Mouse (Mus musculus) layer of hippocampus, postnatal 14 days (tissue): ENCODE data around the gene Cela3a. TPM values are rescaled to one million over a fixed set of nuclear protein-coding genes. Genes with fewer than 3 reads are reported as not detected.

ENCODE experiments used
- DNase-seq, 2 experiments: peaks; one replicate each; pipeline ENCODE4 v3.0.0; 2021 to 2022; ENCODE audit warnings: low spot score in 2 of 2, mixed read lengths in 1 of 2
- total RNA-seq, 2 experiments: library from RNA; stranded (reverse); gene quantifications; 2 replicates each; pipeline ENCODE4 v1.2.3; 2021

Gene Cela3a
- total RNA-seq, 2 experiments from 2014 or later: not detected

GRCm38 (mm10) chr4:137375314-137376278, 34.0 kb downstream of the Cela3a start:
- no peak for DNase-seq

- no peak for DNase-seq
These were observed 35.9 kb downstream of the Cela3a start for GRCm38 (mm10) chr4:137373711-137374110.

GRCm38 (mm10) chr4:137371596-137372523, 37.7 kb downstream of the Cela3a start:
- DNase-seq: no peak

- DNase-seq: peak in 1 of 2 experiments; percentile 29
These were observed 39.4 kb downstream of the Cela3a start for GRCm38 (mm10) chr4:137369954-137370750.

- no peak for DNase-seq
These were observed 41.4 kb downstream of the Cela3a start for GRCm38 (mm10) chr4:137368198-137368597.

GRCm38 (mm10) chr4:137367275-137368088, 42.1 kb downstream of the Cela3a start:
- no peak for DNase-seq

GRCm38 (mm10) chr4:137366097-137366496, 43.5 kb downstream of the Cela3a start:
- no peak for DNase-seq

GRCm38 (mm10) chr4:137365356-137366062, 44.1 kb downstream of the Cela3a start:
- no peak for DNase-seq

GRCm38 (mm10) chr4:137364826-137365225, 44.8 kb downstream of the Cela3a start:
- DNase-seq: no peak

- no peak for DNase-seq
These were observed 48.6 kb downstream of the Cela3a start for GRCm38 (mm10) chr4:137360996-137361395.

GRCm38 (mm10) chr4:137358291-137359002, 51.1 kb downstream of the Cela3a start:
- DNase-seq: no peak

- DNase-seq: peak; percentile 95 to 98
These were observed 51.9 kb downstream of the Cela3a start, which contains the start of gene Cdc42 for GRCm38 (mm10) chr4:137357517-137358254. Gene Cdc42, minus strand, starts transcription at chr4:137357720.

GRCm38 (mm10) chr4:137356674-137357510, 52.7 kb downstream of the Cela3a start:
- peak; percentile 42 to 62 for DNase-seq
